Mouse (Mus musculus) lung, postnatal 14 days (tissue): ENCODE measurements around the gene Hist1h3h.
"Not testable (repeated sequence)": the region's sequence is repeated elsewhere in the genome, so short reads cannot be mapped to it uniquely, and the experiment has no call there.

Experiments
- DNase-seq: peaks from one replicate; pipeline ENCODE4 v3.0.0; 2021

Gene Hist1h3h

GRCm38 (mm10) chr13:21717397-21718357 is at the start of gene Hist1h3h:
Gene Hist1h3h (plus strand): TSS chr13:21717659.
- DNase-seq = peak; percentile 79

DNA sequence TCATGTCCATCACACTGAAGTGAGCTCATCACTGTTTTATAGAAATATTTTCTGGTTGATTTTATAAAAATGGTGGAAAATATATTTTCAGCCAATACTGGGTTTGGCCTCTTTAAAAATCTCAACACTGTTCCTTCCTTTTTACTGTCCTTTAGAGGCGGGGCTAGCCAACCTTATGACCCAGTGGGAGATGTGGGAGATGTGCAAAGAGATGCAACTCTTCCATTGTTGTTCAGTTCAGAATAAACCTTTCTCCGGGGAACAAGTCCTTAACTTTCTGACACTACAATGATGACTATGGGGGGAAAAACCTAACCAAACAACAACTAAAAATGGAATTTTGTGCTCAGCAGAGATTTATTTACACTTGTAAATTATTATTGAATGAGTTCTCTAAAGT is 40.2 kb upstream of the Hist1h3h start, which contains the start of gene Olfr1360:
Gene Olfr1360 (minus strand): TSS at position 101 of the 400 bp plus-strand sequence.
- DNase-seq = no peak

GRCm38 (mm10) chr13:21697811-21698210 is 19.6 kb upstream of the Hist1h3h start, which contains the start of gene Olfr1359:
Gene Olfr1359 (plus strand): TSS chr13:21698111.
- no peak for DNase-seq

DNA sequence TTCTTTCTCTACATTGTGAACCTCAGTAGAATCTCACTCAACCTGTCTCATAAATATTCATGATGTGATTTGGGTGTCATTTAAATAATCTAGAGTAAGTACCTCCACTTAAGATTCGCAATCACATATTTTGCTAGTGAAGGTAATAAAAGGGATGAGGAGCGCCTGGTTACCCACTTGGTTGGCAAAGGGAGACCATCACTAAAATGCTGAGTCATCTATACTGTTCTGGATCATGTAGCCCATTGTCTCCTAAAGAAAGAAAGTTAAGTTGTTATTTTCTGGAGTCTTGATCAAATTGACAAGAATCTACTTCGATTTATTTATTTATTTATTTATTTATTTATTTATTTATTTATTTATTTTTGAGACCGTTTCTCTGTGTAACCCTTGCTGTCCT is 10.8 kb upstream of the Hist1h3h start:
- no peak for DNase-seq

GRCm38 (mm10) chr13:21710031-21710711 is 7.3 kb upstream of the Hist1h3h start:
- DNase-seq = peak; percentile 93

- DNase-seq = peak; percentile 83
Measured at GRCm38 (mm10) chr13:21710821-21711525, 6.5 kb upstream of the Hist1h3h start.

- no peak for DNase-seq
Measured at GRCm38 (mm10) chr13:21711698-21712097, 5.8 kb upstream of the Hist1h3h start.

DNA sequence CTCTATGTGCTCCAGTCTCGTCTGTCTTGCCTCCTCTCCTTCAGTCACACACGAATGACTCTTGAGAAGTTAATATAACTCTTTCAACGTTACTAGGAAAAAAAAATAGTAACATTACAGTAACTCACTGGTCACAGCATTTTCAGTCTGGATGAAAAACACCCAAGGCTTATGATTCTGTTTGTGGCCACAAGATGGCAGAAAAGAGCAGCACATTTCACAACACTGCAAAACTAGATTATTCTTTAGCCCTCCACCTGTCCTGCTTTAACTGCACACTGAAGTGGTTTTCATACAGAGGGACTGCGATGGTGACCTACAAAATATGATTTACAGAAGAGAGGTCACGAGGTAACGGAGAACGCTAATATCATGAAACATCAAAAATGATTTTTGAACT is 2.7 kb upstream of the Hist1h3h start:
- DNase-seq = peak; percentile 62

DNA sequence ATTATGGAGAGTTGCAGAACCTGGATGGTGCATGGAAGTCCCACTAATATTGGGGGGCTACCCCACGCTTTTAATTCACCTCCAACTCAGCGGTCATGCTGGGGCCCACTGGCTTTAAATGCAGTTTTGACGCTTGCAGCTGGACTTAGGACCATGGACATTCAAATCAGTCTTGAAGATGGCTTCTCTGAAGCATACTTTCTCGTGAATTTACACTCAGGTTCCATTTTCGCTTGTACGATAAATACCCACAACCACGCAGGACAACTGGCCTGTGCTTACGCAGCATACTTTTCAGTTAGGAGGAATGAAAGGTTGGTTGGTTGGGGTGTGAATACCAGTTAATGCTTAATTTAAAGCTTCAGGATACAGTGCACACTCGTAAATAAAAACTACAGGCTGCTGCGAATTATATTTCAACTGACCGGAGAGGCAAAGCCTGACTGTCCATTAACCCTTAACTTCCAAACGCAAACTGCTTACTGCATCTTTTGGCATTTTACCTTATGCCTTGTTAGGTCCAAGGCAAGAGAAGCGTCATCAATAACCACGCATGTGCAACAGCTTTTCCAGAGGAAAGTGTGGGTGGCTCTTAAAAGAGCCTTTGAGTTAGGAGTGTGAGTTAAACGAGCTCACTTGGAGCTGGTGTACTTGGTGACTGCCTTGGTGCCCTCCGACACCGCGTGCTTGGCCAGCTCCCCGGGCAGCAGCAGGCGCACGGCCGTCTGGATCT is 2.2 kb upstream of the Hist1h3h start:
- DNase-seq = no peak

DNA sequence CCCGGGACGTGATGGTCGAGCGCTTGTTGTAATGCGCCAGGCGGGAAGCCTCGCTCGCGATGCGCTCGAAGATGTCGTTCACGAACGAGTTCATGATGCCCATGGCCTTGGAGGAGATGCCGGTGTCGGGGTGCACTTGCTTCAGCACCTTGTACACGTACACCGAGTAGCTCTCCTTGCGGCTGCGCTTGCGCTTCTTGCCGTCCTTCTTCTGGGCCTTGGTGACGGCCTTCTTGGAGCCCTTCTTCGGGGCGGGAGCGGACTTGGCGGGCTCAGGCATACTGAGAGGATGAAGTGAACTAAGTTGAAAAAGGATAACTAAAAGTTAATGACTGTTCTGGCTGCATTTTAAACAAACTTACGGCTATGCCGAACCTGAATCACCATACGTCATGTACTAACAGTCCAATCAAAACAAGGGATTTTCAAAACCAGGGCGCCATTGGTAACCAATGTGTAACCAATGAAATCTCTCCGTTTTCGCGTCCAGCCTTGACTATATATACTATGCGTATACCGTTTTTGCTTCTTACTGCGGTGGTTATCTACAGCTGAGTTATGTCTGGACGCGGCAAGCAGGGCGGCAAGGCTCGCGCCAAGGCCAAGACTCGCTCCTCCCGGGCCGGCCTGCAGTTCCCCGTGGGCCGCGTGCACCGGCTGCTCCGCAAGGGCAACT is 1.5 kb upstream of the Hist1h3h start, which contains the start of the genes Hist1h2bl and Hist1h2ai:
Gene Hist1h2bl (minus strand): TSS at position 280 of the 676 bp plus-strand sequence.
Gene Hist1h2ai (plus strand): TSS at position 559 of the 676 bp plus-strand sequence.
- peak; percentile 77 for DNase-seq

DNA sequence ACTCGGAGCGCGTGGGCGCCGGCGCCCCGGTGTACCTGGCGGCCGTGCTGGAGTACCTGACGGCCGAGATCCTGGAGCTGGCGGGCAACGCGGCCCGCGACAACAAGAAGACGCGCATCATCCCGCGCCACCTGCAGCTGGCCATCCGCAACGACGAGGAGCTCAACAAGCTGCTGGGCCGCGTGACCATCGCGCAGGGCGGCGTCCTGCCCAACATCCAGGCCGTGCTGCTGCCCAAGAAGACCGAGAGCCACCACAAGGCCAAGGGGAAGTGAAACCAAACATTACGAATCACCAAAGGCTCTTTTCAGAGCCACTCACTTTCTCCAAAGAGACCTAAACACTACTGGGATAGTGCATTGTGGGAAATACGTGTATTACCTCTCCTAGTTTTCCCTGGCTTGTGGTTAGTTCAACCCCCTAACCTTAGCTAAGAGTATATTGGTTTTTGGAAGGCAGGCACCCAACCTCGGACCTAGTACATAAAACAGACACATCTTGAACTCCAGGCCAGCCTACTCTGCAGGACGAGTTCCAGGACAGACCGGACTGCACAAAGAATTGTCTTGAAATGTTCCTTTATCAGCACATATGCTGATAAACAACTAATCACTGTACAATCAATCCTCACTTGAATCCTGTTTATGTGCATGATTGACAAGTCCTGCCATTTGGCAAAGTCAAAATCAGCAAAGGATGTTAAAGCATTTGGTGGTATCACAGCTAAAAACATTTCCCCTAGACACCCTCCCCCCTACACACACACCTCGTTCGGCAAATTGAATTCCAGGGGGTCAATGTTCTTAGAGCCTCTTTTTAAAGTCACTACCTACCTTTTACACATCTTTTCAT is 693 bp upstream of the Hist1h3h start:
- not testable (repeated sequence) for DNase-seq

DNA sequence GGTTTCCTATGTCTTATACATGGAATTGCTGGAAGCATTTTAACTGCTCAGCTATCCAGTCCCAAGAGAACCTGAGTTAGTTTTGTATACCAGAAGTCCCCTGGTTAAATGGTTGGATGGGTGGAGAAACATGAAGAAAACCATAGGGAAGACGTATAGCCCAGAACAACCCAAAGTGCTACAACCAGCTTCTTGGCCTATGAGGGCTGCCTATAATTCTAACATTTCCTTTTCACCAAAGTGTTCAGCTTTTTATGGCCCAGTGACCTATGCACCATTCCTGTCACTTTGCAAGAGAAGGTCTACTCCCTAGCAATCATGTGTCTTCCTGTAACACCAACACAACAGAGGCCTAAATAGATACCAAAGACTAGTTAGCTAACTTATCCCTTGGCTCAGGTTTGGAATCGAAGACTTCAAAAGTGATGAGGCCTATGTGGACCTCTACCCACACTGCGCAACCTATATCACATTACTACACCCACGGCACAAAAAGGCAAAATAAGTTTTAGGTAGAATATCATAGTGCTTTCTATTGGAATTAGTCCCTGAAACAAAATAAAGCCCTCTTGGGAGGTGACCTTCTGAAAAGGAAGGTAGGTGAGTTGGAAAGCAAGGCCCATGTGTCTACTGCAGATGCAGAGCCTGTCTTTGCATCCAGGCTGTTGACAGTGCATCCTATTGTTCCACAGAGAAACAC is 1.1 kb downstream of the Hist1h3h start:
- DNase-seq = no peak

- not testable (repeated sequence) for DNase-seq
Measured at GRCm38 (mm10) chr13:21721107-21721756, 3.8 kb downstream of the Hist1h3h start.

GRCm38 (mm10) chr13:21721757-21722372 is 4.4 kb downstream of the Hist1h3h start, which contains the start of gene Hist1h2bm:
Gene Hist1h2bm (plus strand): TSS chr13:21722044.
- DNase-seq = peak; percentile 57

DNA sequence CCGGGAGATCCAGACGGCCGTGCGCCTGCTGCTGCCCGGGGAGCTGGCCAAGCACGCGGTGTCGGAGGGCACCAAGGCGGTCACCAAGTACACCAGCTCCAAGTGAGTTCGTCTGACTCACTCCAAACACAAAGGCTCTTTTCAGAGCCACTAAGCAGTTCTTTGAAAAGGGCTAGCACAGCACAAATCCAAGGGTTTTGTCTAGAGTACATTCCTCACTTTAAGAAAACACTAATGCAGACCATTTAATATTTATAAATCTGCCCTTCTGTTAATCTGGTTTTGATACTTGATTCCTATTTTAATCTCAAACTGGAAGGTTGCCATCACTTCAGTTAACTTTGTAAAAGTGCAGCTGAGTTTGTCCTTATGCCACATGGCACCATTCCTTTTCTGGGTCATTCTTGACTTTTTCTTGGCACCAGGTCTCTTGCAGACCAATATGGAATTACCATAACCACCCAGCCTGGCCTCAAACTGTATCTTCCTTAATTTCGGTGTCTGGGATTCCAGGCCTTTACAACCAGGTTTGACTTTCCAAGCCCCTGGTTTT is 5.0 kb downstream of the Hist1h3h start:
- DNase-seq = no peak

DNA sequence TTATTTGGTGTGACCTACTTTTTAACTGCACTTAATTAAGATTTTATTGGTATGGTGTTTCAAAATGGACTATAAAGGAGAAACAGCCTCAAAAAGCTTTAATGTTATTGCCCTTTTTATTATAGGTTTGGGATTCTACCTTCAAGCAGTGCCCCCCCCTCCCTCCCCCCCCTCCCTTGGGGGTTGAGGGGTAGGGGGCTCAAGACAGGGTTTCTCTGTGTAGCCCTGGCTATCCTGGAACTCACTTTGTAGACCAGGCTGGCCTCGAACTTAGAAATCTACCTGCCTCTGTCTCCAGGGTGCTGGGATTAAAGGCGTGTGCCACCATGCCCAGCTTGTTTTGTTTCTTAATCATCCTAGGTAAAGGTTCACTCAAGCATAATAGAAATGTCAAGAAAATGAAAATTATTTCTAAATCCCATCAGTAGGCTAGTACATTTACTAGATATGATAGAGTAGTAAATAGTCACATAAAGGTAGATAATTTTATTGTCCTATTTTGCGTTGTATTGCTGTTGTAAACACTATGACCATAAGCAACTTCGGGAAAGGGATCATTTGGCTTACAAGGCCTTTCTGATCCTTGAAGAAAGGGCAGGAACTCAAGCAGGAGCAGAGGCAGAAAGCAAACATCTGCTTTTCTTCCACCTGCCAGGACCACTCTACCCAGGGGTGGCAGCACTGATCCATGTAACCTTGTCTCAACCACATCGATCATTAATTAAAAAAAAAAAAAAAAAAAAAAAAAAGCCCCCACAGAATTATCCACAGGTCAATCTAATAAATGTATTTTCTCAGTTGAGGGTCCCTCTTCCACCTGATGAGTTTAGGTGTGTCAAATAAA is 5.8 kb downstream of the Hist1h3h start:
- no peak for DNase-seq

DNA sequence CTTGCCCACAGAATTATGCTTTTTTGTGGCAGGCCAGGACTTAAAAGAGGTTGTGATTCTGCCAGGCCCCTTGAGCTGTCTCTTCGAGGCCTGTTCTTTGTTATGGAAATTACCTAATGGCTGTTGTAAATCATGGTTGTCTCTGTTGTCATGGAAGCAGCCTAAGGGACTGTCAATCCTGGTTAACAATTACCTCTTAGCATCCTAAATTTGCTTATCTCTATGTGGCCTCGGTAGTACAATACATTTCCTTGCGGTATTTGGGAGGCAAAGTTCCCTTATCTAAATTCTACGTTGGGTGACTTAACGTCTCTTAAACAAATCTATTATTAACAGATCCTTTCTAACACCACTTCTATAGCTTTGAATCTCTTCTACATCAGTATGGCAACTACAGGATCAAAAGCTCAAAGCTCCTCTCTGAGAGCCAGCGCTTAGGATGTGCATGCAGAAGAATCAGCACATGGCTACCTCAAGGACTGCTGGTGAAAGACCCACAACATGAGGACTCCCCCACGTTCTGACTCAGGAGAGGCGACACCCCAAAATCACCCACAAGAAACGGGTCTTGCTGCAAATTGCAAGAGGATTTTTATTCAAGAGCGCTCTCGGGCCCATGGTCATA is 10.6 kb downstream of the Hist1h3h start:
- no peak for DNase-seq
